14 mouse cellular contexts compared by ENCODE assay signal in genomic region chr13:96746055-96746454, GRCm38 (mm10). TPM values are rescaled to one million over a fixed set of nuclear protein-coding genes. Genes with fewer than 3 reads are reported as not detected.
DNase-seq lines count a peak whose midpoint lies in the region; ATAC-seq and TF ChIP-seq lines count a peak whose summit lies in the region.
"Had no signal": no experiment of that assay in that cellular context is flagged by ENCODE, and none has a peak within 500 bp of the region (broad histone marks: within the 10 kb centered on the region; RNA-seq: fewer than 3 reads in every experiment).

No protein-coding gene starts in this region.

- no peak overlapping the region for H3K9ac ChIP-seq in kidney, embryonic 15.5 days
- H3K9ac ChIP-seq in lung, postnatal 0 days (replicated peaks; ENCODE audit: low read depth), result no peak overlapping the region
- H3K9ac ChIP-seq in liver, postnatal 0 days (replicated peaks), result no peak overlapping the region
- H3K9ac ChIP-seq: limb, embryonic 15.5 days had no signal

- H3K27me3 ChIP-seq in kidney, embryonic 15.5 days, result no peaks in the 10 kb centered on the region
- no peaks in the 10 kb centered on the region for H3K27me3 ChIP-seq in lung, postnatal 0 days (replicated peaks; ENCODE audit: insufficient read depth, low read length)
- no peaks in the 10 kb centered on the region for H3K27me3 ChIP-seq in liver, postnatal 0 days (ENCODE audit: insufficient read depth, low read length)
- H3K27me3 ChIP-seq: limb, embryonic 15.5 days had no signal

- H3K4me3 ChIP-seq in kidney, embryonic 15.5 days (replicated peaks), result no peak overlapping the region
- no peak overlapping the region for H3K4me3 ChIP-seq in lung, postnatal 0 days (ENCODE audit: low read depth, low read length)
- H3K4me3 ChIP-seq in lung, adult 2 months (replicated peaks; ENCODE audit: extremely low read depth, low read depth, low read length), result no peak overlapping the region
- no peak overlapping the region for H3K4me3 ChIP-seq in liver, postnatal 0 days (ENCODE audit: low read depth, low read length)
- H3K4me3 ChIP-seq: limb, embryonic 15.5 days had no signal

- TF ChIP-seq CTCF in lung, postnatal 0 days (IDR thresholded peaks at IDR 0.05), result no peak
- no peak for TF ChIP-seq CTCF in lung, adult 2 months (IDR thresholded peaks at IDR 0.05; ENCODE audit: insufficient read depth, low read length)
- peak; percentile 13; the same call in 1 of the 2 replicates for TF ChIP-seq CTCF in liver, postnatal 0 days (IDR thresholded peaks at IDR 0.05; ENCODE audit: low read depth)

- H3K36me3 ChIP-seq in kidney, embryonic 15.5 days, result no peaks in the 10 kb centered on the region
- no peaks in the 10 kb centered on the region for H3K36me3 ChIP-seq in lung, postnatal 0 days (ENCODE audit: insufficient read depth, low read length)
- H3K36me3 ChIP-seq in liver, postnatal 0 days (replicated peaks; ENCODE audit: insufficient read depth, low read length), result no peaks in the 10 kb centered on the region
- H3K36me3 ChIP-seq: limb, embryonic 15.5 days had no signal

- 41% methylated on average over 6 of the region's 6 CpGs for WGBS in kidney, embryonic 15.5 days
- 19% methylated on average over 6 of the region's 6 CpGs for WGBS in lung, postnatal 0 days
- 20% methylated on average over 6 of the region's 6 CpGs for WGBS in lung, adult 2 months
- WGBS in liver, postnatal 0 days (ENCODE audit: insufficient replicate concordance), result 54% methylated on average over 6 of the region's 6 CpGs

- DNase-seq in adrenal gland, adult 2 months, result peak; percentile 44
- no peak for DNase-seq in adrenal gland, adult 8-10 months
- DNase-seq in kidney, adult 9 months, result peak; percentile 1
- DNase-seq in lung, postnatal 0 days (ENCODE audit: low spot score), result peak; percentile 42
- DNase-seq in lung, adult 2 months, result no peak
- no peak for DNase-seq in liver, postnatal 0 days
- no peak for DNase-seq in thymus, postnatal 25 days
- DNase-seq: lung, postnatal 4 days; right cerebral cortex, postnatal 4 days; thymus, postnatal 14 days had no signal

- no peak for TF ChIP-seq EP300 in lung, postnatal 0 days (IDR thresholded peaks at IDR 0.05)
- TF ChIP-seq EP300 in liver, postnatal 0 days (IDR thresholded peaks at IDR 0.05; ENCODE audit: low read depth), result no peak

- no peak overlapping the region for H3K4me2 ChIP-seq in kidney, embryonic 15.5 days
- no peak overlapping the region for H3K4me2 ChIP-seq in lung, postnatal 0 days (replicated peaks; ENCODE audit: low read depth, low read length)
- no peak overlapping the region for H3K4me2 ChIP-seq in liver, postnatal 0 days (ENCODE audit: low read depth, low read length)
- H3K4me2 ChIP-seq: limb, embryonic 15.5 days had no signal

- TF ChIP-seq POLR2A in lung, adult 2 months (IDR thresholded peaks at IDR 0.05; ENCODE audit: borderline replicate concordance, extremely low read depth, low read depth, low read length), result no peak

- no peak overlapping the region for H3K27ac ChIP-seq in kidney, embryonic 15.5 days
- no peak overlapping the region for H3K27ac ChIP-seq in lung, postnatal 0 days (ENCODE audit: low read length)
- no peak overlapping the region for H3K27ac ChIP-seq in liver, postnatal 0 days (ENCODE audit: low read depth)
- H3K27ac ChIP-seq: limb, embryonic 15.5 days had no signal

- no peaks in the 10 kb centered on the region for H3K9me3 ChIP-seq in kidney, embryonic 15.5 days (replicated peaks)
- H3K9me3 ChIP-seq in lung, postnatal 0 days (ENCODE audit: low read length), result no peaks in the 10 kb centered on the region
- H3K9me3 ChIP-seq in liver, postnatal 0 days (ENCODE audit: low read length), result no peaks in the 10 kb centered on the region
- H3K9me3 ChIP-seq: limb, embryonic 15.5 days had no signal

- no peaks in the 10 kb centered on the region for H3K4me1 ChIP-seq in kidney, embryonic 15.5 days
- no peaks in the 10 kb centered on the region for H3K4me1 ChIP-seq in lung, postnatal 0 days (ENCODE audit: insufficient read depth, low read depth, low read length)
- no peaks in the 10 kb centered on the region for H3K4me1 ChIP-seq in lung, adult 2 months (ENCODE audit: control insufficient read depth, insufficient read depth, low read length)
- H3K4me1 ChIP-seq in liver, postnatal 0 days (ENCODE audit: insufficient read depth), result 0 out of 2 replicates have a peak, but pooled peaks cover 2% of the 10 kb centered on the region
- H3K4me1 ChIP-seq: limb, embryonic 15.5 days had no signal

- no peak for ATAC-seq in kidney, embryonic 15.5 days (replicated peaks; ENCODE audit: low FRiP score)
- no peak for ATAC-seq in lung, postnatal 0 days
- ATAC-seq in liver, postnatal 0 days, result no peak

RNA-seq across cellular contexts. Expression of gene Ankrd31, which starts 2.0 kb away (rescaled TPM):
- total RNA-seq in adrenal gland, adult 2 months (2021), result under 1 TPM in 1 of 2 experiments, not detected in 1; 0.17 TPM
- not detected in 2 replicates for polyA plus RNA-seq in adrenal gland, adult 2 months (2012; rRNA removed)
- total RNA-seq in adrenal gland, adult 8-10 months (2022), result under 1 TPM in 1 of 4 experiments, not detected in 3; 0.12 TPM
- 0.03 TPM in 1 of 2 replicates, not detected in the other for polyA plus RNA-seq in kidney, embryonic 15.5 days (2015; fragmentation: Nextera tagmentation; extraction: Ambion mirVana)
- not detected in 2 replicates for polyA plus RNA-seq in lung, postnatal 0 days (2015; fragmentation: Nextera tagmentation; extraction: Ambion mirVana)
- not detected in 2 replicates for polyA plus RNA-seq in lung, adult 2 months (2012; rRNA removed)
- polyA plus RNA-seq in liver, postnatal 0 days (2015; fragmentation: Nextera tagmentation; extraction: Ambion mirVana), result 0.02 TPM in 1 of 2 replicates, not detected in the other
- total RNA-seq: heart, postnatal 25 days had no signal
- polyA plus RNA-seq: limb, embryonic 15.5 days; stomach, embryonic 14.5 days had no signal

Comparison
In these comparisons a context has a peak if more than half of its experiments do, and no peak if none do; other contexts are left out.
1. DNase-seq: peak in adrenal gland, adult 2 months (single experiment), kidney, adult 9 months (single experiment) and lung, postnatal 0 days (single experiment); none in adrenal gland, adult 8-10 months (single experiment), lung, adult 2 months (single experiment), liver, postnatal 0 days (single experiment) and thymus, postnatal 25 days (single experiment).